Mouse (Mus musculus) heart, embryonic 13.5 days (tissue): ENCODE measurements around the gene Hist2h2be. TPM values are rescaled to one million over a fixed set of nuclear protein-coding genes. Genes with fewer than 3 reads are reported as not detected.
"Not testable (repeated sequence)": the region's sequence is repeated elsewhere in the genome, so short reads cannot be mapped to it uniquely, and the experiment has no call there.

Experiments
- ATAC-seq: fragments of 200-750 bp; cut with Nextera tagmentation; 2 replicates; pipeline ENCODE4 v1.8.0; 2017; ENCODE audit warnings: moderate TSS enrichment; ENCODE audit not compliant: insufficient number of reproducible peaks, low FRiP score, low TSS enrichment; ENCODE audit errors: extremely low read depth
- H3K27ac ChIP-seq: fragments of 300-500 bp; sonication (generic); replicated peaks from 2 replicates; pipeline ENCODE4 v1.5.1; 2015; ENCODE audit warnings: moderate library complexity, mild to moderate bottlenecking, inconsistent platforms
- H3K27me3 ChIP-seq: fragments of 300-500 bp; sonication (generic); replicated peaks from 2 replicates; pipeline ENCODE4 v1.6.1; 2015; ENCODE audit warnings: mild to moderate bottlenecking, inconsistent platforms
- H3K36me3 ChIP-seq: fragments of 300-500 bp; sonication (generic); 2 replicates; pipeline ENCODE4 v1.6.1; 2015; ENCODE audit warnings: mild to moderate bottlenecking, inconsistent platforms
- H3K4me1 ChIP-seq: fragments of 300-500 bp; sonication (generic); 2 replicates; pipeline ENCODE4 v1.6.1; 2015; ENCODE audit warnings: inconsistent platforms
- H3K4me2 ChIP-seq: fragments of 300-500 bp; sonication (generic); 2 replicates; pipeline ENCODE4 v1.6.1; 2015; ENCODE audit warnings: inconsistent platforms, mild to moderate bottlenecking, moderate library complexity
- H3K4me3 ChIP-seq: fragments of 300-500 bp; sonication (generic); 2 replicates; pipeline ENCODE4 v1.5.1; 2015; ENCODE audit warnings: moderate library complexity, mild to moderate bottlenecking, inconsistent platforms
- H3K9ac ChIP-seq: fragments of 300-500 bp; sonication (generic); 2 replicates; pipeline ENCODE4 v1.6.1; 2015; ENCODE audit warnings: inconsistent platforms, mild to moderate bottlenecking, moderate library complexity
- H3K9me3 ChIP-seq: fragments of 300-500 bp; sonication (generic); 2 replicates; pipeline ENCODE4 v1.6.1; 2016; ENCODE audit warnings: inconsistent platforms
- WGBS: fragments of 180-500 bp; shearing (Covaris S2); methylation state at CpG from one replicate; pipeline ENCODE4 v1.1.7; 2015; ENCODE audit warnings: mixed read lengths; 5-methylcytosine and 5-hydroxymethylcytosine counted together
- polyA plus RNA-seq: library from polyadenylated mRNA; unstranded; fragments of >200 nt; fragmentation: Nextera tagmentation; extraction: Ambion mirVana; gene quantifications from 2 replicates; pipeline ENCODE4 v1.2.1, GENCODE M21; 2015

The Hist2h2be gene
- polyA plus RNA-seq, 1 experiment from 2014 or later = 3.6 TPM

DNA sequence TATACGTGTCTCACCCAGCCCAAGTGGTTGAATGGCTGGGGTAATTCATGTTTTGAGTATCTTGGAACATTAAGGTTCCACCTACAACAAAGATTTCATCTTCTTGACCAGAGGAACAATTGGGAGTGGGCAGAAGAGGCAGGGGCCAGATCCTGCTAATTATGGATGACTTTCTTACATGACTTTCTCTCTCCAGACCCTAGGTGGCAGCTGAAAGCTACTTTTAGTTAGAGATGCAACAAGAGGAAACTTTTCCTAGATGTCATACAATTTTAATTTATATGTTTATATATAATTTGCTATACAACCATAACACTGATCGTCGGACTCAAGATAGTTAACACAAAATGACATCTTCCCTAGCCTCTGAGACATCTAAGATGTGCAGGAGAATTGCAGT lies 13.1 kb upstream of the Hist2h2be start:
- H3K4me3 ChIP-seq = no peak overlapping the region
- 78% methylated on average over 3 of the region's 3 CpGs for WGBS

DNA sequence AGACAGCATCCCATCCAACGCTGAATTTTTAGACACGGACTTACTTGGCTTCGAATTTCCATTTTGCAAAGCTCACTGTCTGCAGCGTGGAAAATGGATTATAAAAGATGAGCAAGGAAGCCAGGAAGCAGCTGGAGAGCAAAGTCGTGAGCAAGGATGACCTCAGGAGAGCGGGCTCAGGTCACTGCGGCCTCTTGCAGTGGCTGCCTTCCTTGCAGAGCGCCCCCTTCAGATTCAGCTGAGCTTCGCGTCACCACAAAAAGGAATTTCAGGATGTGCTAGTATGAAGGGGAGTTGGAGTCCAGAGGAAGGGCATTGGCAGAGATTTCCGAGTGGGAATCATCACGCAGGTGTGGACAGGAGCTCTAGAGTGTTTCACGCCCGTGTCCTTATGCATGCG lies 11.7 kb upstream of the Hist2h2be start:
- Histone ChIP-seq H3K9ac (0 out of 2 replicates have a peak overlapping the region, but pooled peaks have one; percentile 33), H3K4me2 (no peak overlapping the region), H3K27me3 (no peaks in the 10 kb centered on the region; the same call in 1 of the 2 replicates), H3K9me3 (no peaks in the 10 kb centered on the region), H3K4me1 (peaks cover 4% of the 10 kb centered on the region; the same call in 1 of the 2 replicates), H3K36me3 (no peaks in the 10 kb centered on the region), H3K27ac (no peak overlapping the region), H3K4me3 (no peak overlapping the region)
- no peak for ATAC-seq
- 16% methylated on average over 15 of the region's 15 CpGs for WGBS

More for the DNA sequence above, 13.1 kb upstream of the Hist2h2be start:
- H3K36me3 ChIP-seq = no peaks in the 10 kb centered on the region
- no peaks in the 10 kb centered on the region for H3K9me3 ChIP-seq
- no peak overlapping the region for H3K9ac ChIP-seq
- H3K27ac ChIP-seq = no peak overlapping the region
- no peak for ATAC-seq
- no peaks in the 10 kb centered on the region; the same call in 1 of the 2 replicates for H3K27me3 ChIP-seq
- peaks cover 4% of the 10 kb centered on the region; the same call in 1 of the 2 replicates for H3K4me1 ChIP-seq
- H3K4me2 ChIP-seq = no peak overlapping the region

DNA sequence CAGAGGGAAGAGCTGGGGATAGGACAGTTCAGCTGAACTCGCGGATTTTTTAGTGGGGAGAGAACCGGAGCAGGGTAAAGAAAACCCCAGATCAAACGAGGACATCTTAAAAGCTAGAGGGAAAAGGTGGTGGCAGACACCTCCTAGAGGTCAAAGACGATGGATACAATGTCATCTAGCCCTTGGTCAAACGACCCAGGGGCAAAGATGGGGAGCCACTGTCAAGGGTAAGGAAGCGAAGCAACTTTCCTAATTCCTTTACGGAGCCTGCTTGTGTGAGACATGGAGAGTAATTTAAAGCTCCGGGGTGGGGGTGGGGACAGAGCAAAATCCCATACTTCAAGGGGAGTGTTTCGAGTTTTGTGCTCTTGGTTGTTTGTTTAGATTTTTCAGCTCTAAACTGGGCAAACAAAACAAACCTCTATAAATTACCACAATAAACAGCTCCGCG lies 1.7 kb upstream of the Hist2h2be start:
- Histone ChIP-seq H3K4me3 (peak overlapping the region; percentile 74), H3K9ac (peak overlapping the region; percentile 89), H3K36me3 (no peaks in the 10 kb centered on the region), H3K27ac (peak overlapping the region; percentile 98), H3K4me2 (peak overlapping the region; percentile 82), H3K9me3 (no peaks in the 10 kb centered on the region), H3K4me1 (peaks cover 34% of the 10 kb centered on the region), H3K27me3 (no peaks in the 10 kb centered on the region)
- WGBS = under 1% methylated on average over 12 of the region's 12 CpGs
- peak; percentile 33; the same call in 1 of the 2 replicates for ATAC-seq

DNA sequence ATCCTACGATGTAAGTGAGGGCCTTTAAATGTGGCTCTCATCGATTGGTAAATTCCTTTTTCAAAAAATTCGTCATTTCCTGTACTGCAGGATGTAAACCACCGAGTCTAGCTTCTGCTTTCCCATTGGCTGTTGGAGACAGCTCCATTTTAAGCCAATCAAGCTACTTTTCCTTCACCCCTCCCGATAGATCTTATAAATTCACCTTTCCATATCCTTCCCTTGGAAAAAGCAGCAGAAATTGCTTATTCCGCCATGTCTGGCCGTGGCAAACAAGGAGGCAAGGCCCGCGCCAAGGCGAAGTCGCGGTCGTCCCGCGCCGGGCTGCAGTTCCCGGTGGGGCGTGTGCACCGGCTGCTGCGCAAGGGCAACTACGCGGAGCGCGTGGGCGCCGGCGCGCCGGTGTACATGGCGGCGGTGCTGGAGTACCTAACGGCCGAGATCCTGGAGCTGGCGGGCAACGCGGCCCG lies 1.2 kb upstream of the Hist2h2be start, which contains the start of the genes Bola1 and Hist2h2ab:
TSS of gene Bola1 (minus strand) at position 49 of the 470 bp plus-strand sequence.
TSS of gene Hist2h2ab (plus strand) at position 205 of the 470 bp plus-strand sequence.
- ATAC-seq = peak; percentile 68
- peak within 1 kb of the TSS; percentile 74 for H3K4me3 ChIP-seq
- peak within 1 kb of the TSS; percentile 98 for H3K27ac ChIP-seq
- H3K4me1 ChIP-seq = peaks cover 36% of the 10 kb centered on the region
- no peaks in the 10 kb centered on the region for H3K9me3 ChIP-seq
- H3K9ac ChIP-seq = peak within 1 kb of the TSS; percentile 89
- under 1% methylated on average over 37 of the region's 37 CpGs for WGBS
- peak within 1 kb of the TSS; percentile 82 for H3K4me2 ChIP-seq
- H3K36me3 ChIP-seq = no peaks in the 10 kb centered on the region
- no peaks in the 10 kb centered on the region for H3K27me3 ChIP-seq

DNA sequence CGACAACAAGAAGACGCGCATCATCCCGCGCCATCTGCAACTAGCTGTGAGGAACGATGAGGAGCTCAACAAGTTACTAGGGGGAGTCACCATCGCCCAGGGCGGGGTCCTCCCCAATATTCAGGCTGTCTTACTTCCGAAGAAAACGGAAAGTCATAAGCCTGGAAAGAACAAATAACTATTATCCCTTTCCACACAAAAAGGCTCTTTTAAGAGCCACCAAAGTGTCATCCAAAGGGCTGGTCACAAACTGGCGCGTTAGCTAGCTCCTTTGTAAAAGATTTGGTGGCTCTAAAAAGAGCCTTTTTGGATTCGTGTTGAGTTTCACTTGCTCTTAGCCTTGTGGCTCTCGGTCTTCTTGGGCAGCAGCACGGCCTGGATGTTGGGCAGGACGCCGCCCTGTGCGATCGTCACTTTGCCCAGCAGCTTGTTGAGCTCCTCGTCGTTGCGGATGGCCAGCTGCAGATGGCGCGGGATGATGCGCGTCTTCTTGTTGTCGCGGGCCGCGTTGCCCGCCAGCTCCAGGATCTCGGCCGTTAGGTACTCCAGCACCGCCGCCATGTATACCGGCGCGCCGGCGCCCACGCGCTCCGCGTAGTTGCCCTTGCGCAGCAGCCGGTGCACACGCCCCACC lies 671 bp upstream of the Hist2h2be start:
- Histone ChIP-seq H3K4me3 (peak overlapping the region; percentile 74), H3K4me1 (peaks cover 42% of the 10 kb centered on the region), H3K9ac (peak overlapping the region; percentile 89), H3K4me2 (peak overlapping the region; percentile 82), H3K27ac (peak overlapping the region; percentile 98)
- not testable (repeated sequence) for H3K27me3 ChIP-seq, H3K9me3 ChIP-seq, ATAC-seq, H3K36me3 ChIP-seq
- under 1% methylated on average over 38 of the region's 47 CpGs for WGBS

DNA sequence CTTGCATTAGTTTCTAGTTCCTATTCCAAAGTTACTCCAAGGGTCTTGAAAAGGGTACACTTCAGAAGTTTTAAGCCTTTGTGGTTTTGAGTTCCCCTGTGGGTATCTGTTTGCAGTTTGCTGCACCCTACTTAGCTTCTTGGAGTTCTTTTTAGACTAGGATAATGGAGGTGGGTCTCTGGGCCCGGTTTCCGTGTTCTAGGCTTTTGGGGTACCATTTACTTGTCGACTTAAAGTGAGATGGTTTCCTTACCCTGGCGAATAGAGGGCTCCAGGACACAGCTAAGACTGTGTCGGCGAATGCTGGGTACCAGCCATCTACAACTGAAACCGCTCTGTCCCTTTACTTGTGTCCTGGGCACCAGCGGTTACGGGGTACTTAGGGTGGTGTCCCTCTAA lies 720 bp downstream of the Hist2h2be start:
- 30% methylated on average over 9 of the region's 9 CpGs for WGBS
- peak overlapping the region; percentile 82 for H3K4me2 ChIP-seq
- peak overlapping the region; percentile 89 for H3K9ac ChIP-seq
- no peaks in the 10 kb centered on the region for H3K27me3 ChIP-seq
- peak overlapping the region; percentile 74 for H3K4me3 ChIP-seq
- H3K9me3 ChIP-seq = no peaks in the 10 kb centered on the region
- H3K36me3 ChIP-seq = no peaks in the 10 kb centered on the region
- no peak for ATAC-seq
- H3K4me1 ChIP-seq = peaks cover 56% of the 10 kb centered on the region
- H3K27ac ChIP-seq = peak overlapping the region; percentile 98

DNA sequence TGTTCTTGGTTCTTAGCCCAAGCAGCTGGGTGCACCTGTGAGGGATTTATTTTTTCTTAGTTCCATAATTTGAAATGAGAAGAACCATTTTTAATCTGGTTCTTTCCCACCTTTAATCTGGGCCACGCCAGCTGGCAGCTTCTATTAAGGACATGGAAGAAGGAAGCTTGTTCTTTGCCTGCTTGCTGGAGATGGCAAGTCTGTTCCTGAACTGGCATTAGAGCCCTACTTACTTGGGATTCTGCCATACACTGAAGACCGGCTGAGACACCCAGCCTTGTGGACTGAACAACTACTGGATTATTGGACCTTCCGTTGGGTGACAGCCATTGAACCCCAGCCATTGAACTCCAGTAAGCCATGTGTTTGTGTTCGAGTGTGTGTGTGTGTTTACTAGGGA lies 1.9 kb downstream of the Hist2h2be start:
- Histone ChIP-seq H3K36me3 (no peaks in the 10 kb centered on the region), H3K4me3 (no peak overlapping the region), H3K4me2 (peak overlapping the region; percentile 82), H3K9ac (peak overlapping the region; percentile 89; the same call in 1 of the 2 replicates), H3K27ac (no peak overlapping the region), H3K4me1 (peaks cover 64% of the 10 kb centered on the region), H3K9me3 (no peaks in the 10 kb centered on the region), H3K27me3 (no peaks in the 10 kb centered on the region)
- ATAC-seq = no peak
- WGBS = 86% methylated on average over 4 of the region's 4 CpGs

DNA sequence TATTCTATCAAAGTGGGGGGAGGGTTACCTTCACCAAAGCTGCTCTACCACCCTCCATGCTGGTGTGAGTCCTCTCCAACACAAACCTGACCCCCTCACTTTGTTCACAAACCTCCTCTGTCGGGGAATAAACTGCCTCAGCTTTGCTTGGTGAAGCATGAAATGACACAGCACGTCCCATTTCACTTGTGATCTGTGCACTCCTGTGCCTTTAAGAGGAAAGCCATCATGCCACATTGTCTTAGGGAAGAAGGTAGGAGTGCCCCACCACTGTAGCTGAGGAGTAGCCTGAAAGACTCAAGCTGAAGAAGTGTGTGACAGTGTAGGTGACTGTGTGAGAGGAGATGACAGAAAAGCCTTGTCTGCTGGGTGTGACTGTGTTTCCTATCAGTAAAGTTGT lies 4.5 kb downstream of the Hist2h2be start:
- peak overlapping the region; percentile 18; the same call in 1 of the 2 replicates for H3K4me2 ChIP-seq
- H3K27ac ChIP-seq = no peak overlapping the region
- peaks cover 57% of the 10 kb centered on the region for H3K4me1 ChIP-seq
- H3K4me3 ChIP-seq = no peak overlapping the region
- H3K9ac ChIP-seq = peak overlapping the region; percentile 56; the same call in 1 of the 2 replicates
- WGBS = 36% methylated on average over 2 of the region's 2 CpGs
- H3K27me3 ChIP-seq = no peaks in the 10 kb centered on the region
- H3K9me3 ChIP-seq = no peaks in the 10 kb centered on the region
- H3K36me3 ChIP-seq = no peaks in the 10 kb centered on the region
- no peak for ATAC-seq

DNA sequence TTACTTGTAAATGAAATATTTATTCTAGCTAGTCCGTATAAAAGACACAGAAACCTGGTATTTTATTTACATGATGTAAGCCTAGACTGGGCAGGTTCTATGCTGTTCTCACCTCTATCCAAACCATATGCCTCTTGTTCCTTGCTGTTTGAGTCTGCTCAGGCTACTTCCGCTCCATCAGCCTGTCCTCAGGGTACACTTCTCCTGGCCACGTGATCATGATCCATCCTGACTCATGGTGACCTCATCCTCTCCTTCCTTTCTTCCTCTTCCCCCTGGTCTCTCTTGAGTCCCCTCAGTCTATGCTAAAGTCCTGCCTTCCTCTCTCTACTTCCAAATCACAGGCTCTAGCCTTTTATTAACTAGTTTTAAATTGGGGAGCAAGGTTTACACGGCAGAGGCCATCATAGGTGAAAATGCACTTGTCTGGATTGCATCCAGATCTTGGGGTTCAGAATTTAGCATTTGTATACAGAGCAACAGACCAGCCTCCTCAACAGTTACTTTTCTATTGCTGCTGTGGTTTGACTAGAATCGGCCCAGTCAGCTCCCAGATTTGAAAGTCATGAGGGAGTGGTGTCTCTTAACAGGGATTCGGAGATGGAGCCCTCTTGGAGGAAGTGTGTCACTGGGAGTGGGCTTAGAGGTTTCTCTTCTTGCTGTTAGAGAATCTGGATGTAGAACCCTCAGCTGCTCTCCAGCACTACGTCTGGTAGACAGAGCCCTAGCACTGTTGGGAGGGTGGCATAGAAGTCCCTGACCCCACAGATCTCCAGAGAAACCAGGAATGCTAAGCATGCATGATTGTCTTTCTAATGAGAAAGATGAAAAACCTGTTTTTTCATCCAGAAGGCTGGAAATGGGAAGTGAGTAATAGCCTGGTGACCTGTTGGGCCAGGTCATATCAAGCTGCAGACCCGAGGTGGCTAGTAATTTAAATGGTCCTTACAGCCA lies 6.1 kb downstream of the Hist2h2be start:
- H3K9me3 ChIP-seq = no peaks in the 10 kb centered on the region
- H3K4me1 ChIP-seq = peaks cover 50% of the 10 kb centered on the region
- 65% methylated on average over 8 of the region's 8 CpGs for WGBS
- no peak for ATAC-seq
- H3K9ac ChIP-seq = no peak overlapping the region
- no peak overlapping the region for H3K27ac ChIP-seq
- H3K27me3 ChIP-seq = no peaks in the 10 kb centered on the region
- no peak overlapping the region for H3K4me3 ChIP-seq
- no peaks in the 10 kb centered on the region for H3K36me3 ChIP-seq
- H3K4me2 ChIP-seq = no peak overlapping the region

DNA sequence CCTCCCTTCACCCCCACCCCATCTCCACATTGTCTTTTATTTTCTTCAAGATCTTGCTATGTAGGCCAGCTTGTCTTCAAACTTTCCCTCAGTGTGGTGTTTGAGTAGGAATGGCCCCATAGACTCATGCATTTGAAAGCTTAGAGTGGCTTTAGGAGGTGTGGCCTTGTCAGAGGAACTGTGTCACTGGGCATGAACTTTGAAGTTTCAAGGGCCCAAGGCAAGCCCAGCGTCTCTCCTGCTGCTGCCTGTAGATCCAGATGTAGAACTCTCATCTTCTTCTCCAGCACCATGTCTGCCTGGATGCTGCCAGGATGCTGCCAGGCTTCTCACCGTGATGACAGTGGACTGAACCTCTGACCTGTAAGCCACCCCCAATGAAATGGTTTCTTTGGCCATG lies 7.9 kb downstream of the Hist2h2be start:
- Histone ChIP-seq H3K27me3 (no peaks in the 10 kb centered on the region), H3K4me1 (peaks cover 34% of the 10 kb centered on the region), H3K36me3 (no peaks in the 10 kb centered on the region), H3K4me3 (no peak overlapping the region), H3K4me2 (no peak overlapping the region), H3K27ac (no peak overlapping the region), H3K9ac (no peak overlapping the region), H3K9me3 (no peaks in the 10 kb centered on the region)
- 75% methylated on average over 2 of the region's 2 CpGs for WGBS
- ATAC-seq = no peak

DNA sequence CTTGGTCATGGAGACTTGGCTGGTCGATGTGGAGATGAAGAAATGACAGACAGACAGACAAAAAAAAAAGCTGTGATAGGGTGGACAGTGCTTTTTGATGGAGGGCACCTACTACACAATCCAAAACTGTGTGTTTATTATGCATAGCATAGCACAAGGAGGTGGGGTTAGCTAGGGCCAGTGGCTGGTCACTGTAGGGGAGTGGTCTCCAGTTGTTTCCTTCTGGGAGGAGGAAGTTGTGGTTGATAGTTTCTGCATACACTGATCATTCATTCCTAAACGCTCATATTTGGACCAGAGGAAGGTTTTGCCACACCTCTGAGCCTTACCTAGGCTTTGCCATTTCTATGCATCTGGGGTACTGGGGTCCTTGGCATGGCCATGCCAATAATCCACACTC lies 9.5 kb downstream of the Hist2h2be start:
- H3K27ac ChIP-seq = no peak overlapping the region
- H3K4me2 ChIP-seq = no peak overlapping the region
- WGBS = 65% methylated on average over 2 of the region's 2 CpGs
- peaks cover 21% of the 10 kb centered on the region for H3K4me1 ChIP-seq
- H3K9ac ChIP-seq = no peak overlapping the region
- no peak for ATAC-seq
- no peaks in the 10 kb centered on the region for H3K9me3 ChIP-seq
- H3K4me3 ChIP-seq = no peak overlapping the region
- H3K36me3 ChIP-seq = no peaks in the 10 kb centered on the region
- no peaks in the 10 kb centered on the region for H3K27me3 ChIP-seq
